Mouse (Mus musculus) megakaryocyte-erythroid progenitor cell, adult 5-6 weeks (primary cell): Measurements from ENCODE around the gene Tdrd12. TPM values are rescaled to one million over a fixed set of nuclear protein-coding genes. Genes with fewer than 3 reads are reported as not detected.

Experiments
- ATAC-seq: replicated peaks from 2 replicates; pipeline ENCODE4 v1.8.0; 2016; ENCODE audit warnings: mild to moderate bottlenecking, inconsistent platforms; ENCODE audit not compliant: severe bottlenecking, poor library complexity, low FRiP score, low TSS enrichment
- total RNA-seq, 2 experiments: library from RNA; stranded (forward) in 1 of 2; stranded (reverse) in 1 of 2; fragments of 200-1000, 215-1000 nt in 1 of 2; fragments of >200 nt in 1 of 2; fragmentation: Nextera tagmentation in 1 of 2; gene quantifications; 2 replicates each; pipeline ENCODE4 v1.2.3; 2014 to 2017

Gene Tdrd12
- total RNA-seq, 2 experiments from 2014 or later = 0.11 TPM; not detected in 1

- ATAC-seq = no peak
Measured at GRCm38 (mm10) chr7:35465027-35465426, 72.5 kb downstream of the Tdrd12 start.

GRCm38 (mm10) chr7:35460971-35461370 is 76.6 kb downstream of the Tdrd12 start:
- no peak for ATAC-seq

- no peak for ATAC-seq
Measured at GRCm38 (mm10) chr7:35456091-35456814, 81.3 kb downstream of the Tdrd12 start.

GRCm38 (mm10) chr7:35448867-35449266 is 88.7 kb downstream of the Tdrd12 start:
- ATAC-seq = no peak

GRCm38 (mm10) chr7:35447996-35448846 is 89.3 kb downstream of the Tdrd12 start, which contains the start of gene Slc7a9:
Slc7a9 (plus strand) TSS chr7:35448796.
- ATAC-seq = no peak

- ATAC-seq = no peak
Measured at GRCm38 (mm10) chr7:35447501-35447900, 90.0 kb downstream of the Tdrd12 start.

GRCm38 (mm10) chr7:35435266-35435665 is 102.3 kb downstream of the Tdrd12 start:
- ATAC-seq = no peak

GRCm38 (mm10) chr7:35428146-35428545 is 109.4 kb downstream of the Tdrd12 start:
- ATAC-seq = no peak

GRCm38 (mm10) chr7:35423071-35423470 is 114.5 kb downstream of the Tdrd12 start:
- no peak for ATAC-seq

Other genes with a start within 250 kb of the Tdrd12 start
- 13.8 and 26.2 TPM in 2 replicates for gene Gpatch1, start 219.3 kb downstream of the Tdrd12 start, total RNA-seq (2014; fragmentation: Nextera tagmentation)
- 23.3 and 39.3 TPM in 2 replicates for gene Gpatch1, start 219.3 kb downstream of the Tdrd12 start, total RNA-seq (2017)
- gene Rhpn2, start 203.6 kb downstream of the Tdrd12 start, total RNA-seq (2014; fragmentation: Nextera tagmentation) = not detected in 2 replicates
- not detected in 2 replicates for gene Rhpn2, start 203.6 kb downstream of the Tdrd12 start, total RNA-seq (2017)
- gene Faap24, start 140.9 kb downstream of the Tdrd12 start, total RNA-seq (2014; fragmentation: Nextera tagmentation) = 21.8 and 28.4 TPM in 2 replicates
- 20.4 and 23.4 TPM in 2 replicates for gene Faap24, start 140.9 kb downstream of the Tdrd12 start, total RNA-seq (2017)
- gene Cep89, start 140.7 kb downstream of the Tdrd12 start, total RNA-seq (2014; fragmentation: Nextera tagmentation) = 18.0 and 25.1 TPM in 2 replicates
- gene Cep89, start 140.7 kb downstream of the Tdrd12 start, total RNA-seq (2017) = 17.9 and 26.0 TPM in 2 replicates
- gene Slc7a9, start 88.9 kb downstream of the Tdrd12 start, total RNA-seq (2014; fragmentation: Nextera tagmentation) = not detected in 2 replicates
- gene Slc7a9, start 88.9 kb downstream of the Tdrd12 start, total RNA-seq (2017) = not detected in 2 replicates
- 116 and 170 TPM in 2 replicates for gene Nudt19, start 18.6 kb upstream of the Tdrd12 start, total RNA-seq (2014; fragmentation: Nextera tagmentation)
- gene Nudt19, start 18.6 kb upstream of the Tdrd12 start, total RNA-seq (2017) = 55.2 and 71.9 TPM in 2 replicates
- gene Rgs9bp, start 47.8 kb upstream of the Tdrd12 start, total RNA-seq (2014; fragmentation: Nextera tagmentation) = 4.6 and 5.6 TPM in 2 replicates
- gene Rgs9bp, start 47.8 kb upstream of the Tdrd12 start, total RNA-seq (2017) = 3.1 and 4.0 TPM in 2 replicates
- 56.5 and 74.1 TPM in 2 replicates for gene Ankrd27, start 48.5 kb upstream of the Tdrd12 start, total RNA-seq (2014; fragmentation: Nextera tagmentation)
- 45.4 and 57.9 TPM in 2 replicates for gene Ankrd27, start 48.5 kb upstream of the Tdrd12 start, total RNA-seq (2017)
- 208 and 214 TPM in 2 replicates for gene Pdcd5, start 109.8 kb upstream of the Tdrd12 start, total RNA-seq (2014; fragmentation: Nextera tagmentation)
- gene Pdcd5, start 109.8 kb upstream of the Tdrd12 start, total RNA-seq (2017) = 145 and 165 TPM in 2 replicates
- gene Dpy19l3, start 216.7 kb upstream of the Tdrd12 start, total RNA-seq (2014; fragmentation: Nextera tagmentation) = 12.3 and 15.0 TPM in 2 replicates
- 8.1 and 11.0 TPM in 2 replicates for gene Dpy19l3, start 216.7 kb upstream of the Tdrd12 start, total RNA-seq (2017)